Mouse (Mus musculus) cerebellum, adult 2 months (tissue): ENCODE measurements at regions not wholly inside any gene's neighbourhood (a gene's known extent, or its start where the extent isn't known, plus 50 kb on each side); places are given as distances from the start of the nearest gene placed in this dataset.

Experiments
- CTCF ChIP-seq: fragments of 200-500 bp; IDR thresholded peaks from 2 replicates; pipeline ENCODE4 v1.5.1; 2011; ENCODE audit warnings: low read depth, mild to moderate bottlenecking, control low read depth, low read length, moderate library complexity, borderline replicate concordance; ENCODE audit not compliant: insufficient read depth
- POLR2A ChIP-seq: fragments of 200-500 bp; IDR thresholded peaks from 2 replicates; pipeline ENCODE4 v1.6.1; 2011; ENCODE audit warnings: low read length, control low read depth, borderline replicate concordance; ENCODE audit not compliant: insufficient read depth

GRCm38 (mm10) chr7:138051696-138052095 is 345.8 kb downstream of the Tcerg1l start:
- TF ChIP-seq CTCF: no peak
- no peak for TF ChIP-seq POLR2A
